Mouse (Mus musculus): ENCODE data around the gene Parp16. TPM values are rescaled to one million over a fixed set of nuclear protein-coding genes. Genes with fewer than 3 reads are reported as not detected.
A peak's percentile ranks its signal among the peaks of the same experiment; 100 is the strongest.

Parp16 gene
- polyA plus RNA-seq, 1 experiment from 2014 or later, result 5.6 TPM

- no peak overlapping the region for H3K4me3 ChIP-seq (ENCODE audit: control insufficient read depth in 1 of 2, insufficient read depth in 1 of 2, low read depth in 1 of 2, low read length in 2 of 2)
- H3K9me3 ChIP-seq (ENCODE audit: control insufficient read depth, low read length), result no peaks in the 10 kb centered on the region
- no peaks in the 10 kb centered on the region for H3K36me3 ChIP-seq (ENCODE audit: control insufficient read depth, insufficient read depth, low read length)
- H3K27ac ChIP-seq (replicated peaks in 1 of 2; ENCODE audit: control insufficient read depth in 1 of 2, insufficient read depth in 1 of 2, low read depth in 2 of 2, low read length in 2 of 2), result no peak overlapping the region
- peaks cover 19 to 25% of the 10 kb centered on the region in 2 experiments for H3K4me1 ChIP-seq (ENCODE audit: control insufficient read depth in 2 of 2, insufficient read depth in 2 of 2, low read length in 2 of 2)
- H3K9ac ChIP-seq (ENCODE audit: low read length), result no peak overlapping the region
- H3K27me3 ChIP-seq (ENCODE audit: control insufficient read depth, insufficient read depth, low read length), result peaks cover 12% of the 10 kb centered on the region; the same call in 1 of the 2 replicates
- peak overlapping the region; percentile 25 for H3K4me2 ChIP-seq (ENCODE audit: low read length)
- WGBS, result 21% methylated on average over 17 of the region's 17 CpGs
- no peak for ATAC-seq (ENCODE audit: insufficient number of reproducible peaks, insufficient read depth, low FRiP score, low read depth)
Measured at GRCm38 (mm10) chr9:65179817-65180624, 15.1 kb upstream of the Parp16 start.

- Histone ChIP-seq H3K4me3 (ENCODE audit: control insufficient read depth in 1 of 2, insufficient read depth in 1 of 2, low read depth in 1 of 2, low read length in 2 of 2) (no peak overlapping the region), H3K27ac (replicated peaks in 1 of 2; ENCODE audit: control insufficient read depth in 1 of 2, insufficient read depth in 1 of 2, low read depth in 2 of 2, low read length in 2 of 2) (no peak overlapping the region), H3K9ac (ENCODE audit: low read length) (no peak overlapping the region), H3K9me3 (ENCODE audit: control insufficient read depth, low read length) (no peaks in the 10 kb centered on the region), H3K36me3 (ENCODE audit: control insufficient read depth, insufficient read depth, low read length) (no peaks in the 10 kb centered on the region), H3K27me3 (ENCODE audit: control insufficient read depth, insufficient read depth, low read length) (no peaks in the 10 kb centered on the region), H3K4me2 (ENCODE audit: low read length) (no peak overlapping the region), H3K4me1 (ENCODE audit: control insufficient read depth in 2 of 2, insufficient read depth in 2 of 2, low read length in 2 of 2) (peaks cover 7 to 15% of the 10 kb centered on the region in 2 experiments)
- ATAC-seq (ENCODE audit: insufficient number of reproducible peaks, insufficient read depth, low FRiP score, low read depth), result no peak
- 2% methylated on average over 3 of the region's 3 CpGs for WGBS
Measured at GRCm38 (mm10) chr9:65188599-65188998, 6.6 kb upstream of the Parp16 start.

- ATAC-seq (ENCODE audit: insufficient number of reproducible peaks, insufficient read depth, low FRiP score, low read depth), result no peak
- Histone ChIP-seq H3K4me2 (ENCODE audit: low read length) (no peak overlapping the region), H3K4me3 (ENCODE audit: control insufficient read depth in 1 of 2, insufficient read depth in 1 of 2, low read depth in 1 of 2, low read length in 2 of 2) (no peak overlapping the region), H3K36me3 (ENCODE audit: control insufficient read depth, insufficient read depth, low read length) (no peaks in the 10 kb centered on the region), H3K4me1 (ENCODE audit: control insufficient read depth in 2 of 2, insufficient read depth in 2 of 2, low read length in 2 of 2) (peaks cover 11 to 21% of the 10 kb centered on the region in 2 experiments), H3K27me3 (ENCODE audit: control insufficient read depth, insufficient read depth, low read length) (no peaks in the 10 kb centered on the region), H3K27ac (replicated peaks in 1 of 2; ENCODE audit: control insufficient read depth in 1 of 2, insufficient read depth in 1 of 2, low read depth in 2 of 2, low read length in 2 of 2) (no peak overlapping the region), H3K9me3 (ENCODE audit: control insufficient read depth, low read length) (no peaks in the 10 kb centered on the region), H3K9ac (ENCODE audit: low read length) (no peak overlapping the region)
- 85% methylated on average over 7 of the region's 7 CpGs for WGBS
Measured at GRCm38 (mm10) chr9:65190306-65190705, 4.8 kb upstream of the Parp16 start.

GRCm38 (mm10) chr9:65191389-65191754 is 3.8 kb upstream of the Parp16 start:
- Histone ChIP-seq H3K27me3 (ENCODE audit: control insufficient read depth, insufficient read depth, low read length) (no peaks in the 10 kb centered on the region), H3K4me3 (ENCODE audit: control insufficient read depth in 1 of 2, insufficient read depth in 1 of 2, low read depth in 1 of 2, low read length in 2 of 2) (no peak overlapping the region), H3K4me2 (ENCODE audit: low read length) (no peak overlapping the region), H3K27ac (replicated peaks in 1 of 2; ENCODE audit: control insufficient read depth in 1 of 2, insufficient read depth in 1 of 2, low read depth in 2 of 2, low read length in 2 of 2) (peak overlapping the region; percentile 46 to 57), H3K9me3 (ENCODE audit: control insufficient read depth, low read length) (no peaks in the 10 kb centered on the region), H3K9ac (ENCODE audit: low read length) (no peak overlapping the region), H3K4me1 (ENCODE audit: control insufficient read depth in 2 of 2, insufficient read depth in 2 of 2, low read length in 2 of 2) (peaks cover 19 to 31% of the 10 kb centered on the region in 2 experiments), H3K36me3 (ENCODE audit: control insufficient read depth, insufficient read depth, low read length) (no peaks in the 10 kb centered on the region)
- 49% methylated on average over 2 of the region's 2 CpGs for WGBS
- ATAC-seq (ENCODE audit: insufficient number of reproducible peaks, insufficient read depth, low FRiP score, low read depth), result no peak

GRCm38 (mm10) chr9:65191755-65192469 is 3.2 kb upstream of the Parp16 start:
- Histone ChIP-seq H3K4me2 (ENCODE audit: low read length) (no peak overlapping the region), H3K27ac (replicated peaks in 1 of 2; ENCODE audit: control insufficient read depth in 1 of 2, insufficient read depth in 1 of 2, low read depth in 2 of 2, low read length in 2 of 2) (peak overlapping the region; percentile 46 to 57), H3K9me3 (ENCODE audit: control insufficient read depth, low read length) (no peaks in the 10 kb centered on the region), H3K4me3 (ENCODE audit: control insufficient read depth in 1 of 2, insufficient read depth in 1 of 2, low read depth in 1 of 2, low read length in 2 of 2) (no peak overlapping the region), H3K9ac (ENCODE audit: low read length) (no peak overlapping the region), H3K27me3 (ENCODE audit: control insufficient read depth, insufficient read depth, low read length) (no peaks in the 10 kb centered on the region), H3K36me3 (ENCODE audit: control insufficient read depth, insufficient read depth, low read length) (no peaks in the 10 kb centered on the region), H3K4me1 (ENCODE audit: control insufficient read depth in 2 of 2, insufficient read depth in 2 of 2, low read length in 2 of 2) (peaks cover 19 to 31% of the 10 kb centered on the region in 2 experiments)
- 46% methylated on average over 8 of the region's 8 CpGs for WGBS
- no peak for ATAC-seq (ENCODE audit: insufficient number of reproducible peaks, insufficient read depth, low FRiP score, low read depth)

- H3K9ac ChIP-seq (ENCODE audit: low read length), result no peak overlapping the region
- no peaks in the 10 kb centered on the region for H3K9me3 ChIP-seq (ENCODE audit: control insufficient read depth, low read length)
- H3K4me3 ChIP-seq (ENCODE audit: control insufficient read depth in 1 of 2, insufficient read depth in 1 of 2, low read depth in 1 of 2, low read length in 2 of 2), result no peak overlapping the region
- 68% methylated on average over 12 of the region's 12 CpGs for WGBS
- H3K27me3 ChIP-seq (ENCODE audit: control insufficient read depth, insufficient read depth, low read length), result no peaks in the 10 kb centered on the region
- H3K27ac ChIP-seq (replicated peaks in 1 of 2; ENCODE audit: control insufficient read depth in 1 of 2, insufficient read depth in 1 of 2, low read depth in 2 of 2, low read length in 2 of 2), result no peak overlapping the region
- no peak overlapping the region for H3K4me2 ChIP-seq (ENCODE audit: low read length)
- ATAC-seq (ENCODE audit: insufficient number of reproducible peaks, insufficient read depth, low FRiP score, low read depth), result no peak
- H3K4me1 ChIP-seq (ENCODE audit: control insufficient read depth in 2 of 2, insufficient read depth in 2 of 2, low read length in 2 of 2), result peaks cover 19 to 31% of the 10 kb centered on the region in 2 experiments
- no peaks in the 10 kb centered on the region for H3K36me3 ChIP-seq (ENCODE audit: control insufficient read depth, insufficient read depth, low read length)
Measured at GRCm38 (mm10) chr9:65193214-65193613, 1.9 kb upstream of the Parp16 start.

- no peaks in the 10 kb centered on the region for H3K36me3 ChIP-seq (ENCODE audit: control insufficient read depth, insufficient read depth, low read length)
- H3K9ac ChIP-seq (ENCODE audit: low read length), result peak overlapping the region; percentile 71
- H3K4me1 ChIP-seq (ENCODE audit: control insufficient read depth in 2 of 2, insufficient read depth in 2 of 2, low read length in 2 of 2), result peaks cover 19 to 31% of the 10 kb centered on the region in 2 experiments
- peak; percentile 37 for ATAC-seq (ENCODE audit: insufficient number of reproducible peaks, insufficient read depth, low FRiP score, low read depth)
- no peaks in the 10 kb centered on the region for H3K27me3 ChIP-seq (ENCODE audit: control insufficient read depth, insufficient read depth, low read length)
- WGBS, result 7% methylated on average over 8 of the region's 8 CpGs
- H3K27ac ChIP-seq (replicated peaks in 1 of 2; ENCODE audit: control insufficient read depth in 1 of 2, insufficient read depth in 1 of 2, low read depth in 2 of 2, low read length in 2 of 2), result peak overlapping the region; percentile 93 to 96
- H3K9me3 ChIP-seq (ENCODE audit: control insufficient read depth, low read length), result no peaks in the 10 kb centered on the region
- H3K4me3 ChIP-seq (ENCODE audit: control insufficient read depth in 1 of 2, insufficient read depth in 1 of 2, low read depth in 1 of 2, low read length in 2 of 2), result no peak overlapping the region
- H3K4me2 ChIP-seq (ENCODE audit: low read length), result peak overlapping the region; percentile 27
Measured at GRCm38 (mm10) chr9:65195621-65195981, 448 bp downstream of the Parp16 start.
